Comparison of ENCODE assay signal across 23 mouse cellular contexts in the genomic region with DNA sequence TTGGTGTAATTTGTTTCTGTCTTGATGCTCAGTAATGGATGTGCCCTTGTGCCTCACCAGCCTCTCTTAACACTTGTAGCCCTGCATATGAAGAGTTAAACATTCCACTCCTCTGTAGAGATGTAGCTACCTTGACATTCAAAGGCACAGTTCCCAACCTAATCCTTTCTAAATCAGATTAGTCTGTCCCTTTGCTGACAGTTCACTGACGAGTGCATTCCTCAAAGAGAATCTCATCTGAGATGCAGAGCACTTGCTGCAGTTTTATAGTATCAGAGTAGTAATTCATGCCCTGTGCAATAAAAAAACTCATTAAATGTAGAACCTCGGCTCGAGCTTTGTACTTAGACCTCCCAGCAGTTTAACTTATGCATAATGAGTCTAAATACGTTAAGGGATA.
A peak's percentile ranks its signal among the peaks of the same experiment; 100 is the strongest.
DNase-seq lines count a peak whose midpoint lies in the region; ATAC-seq lines count a peak whose summit lies in the region.
"Had no signal": no experiment of that assay in that cellular context is flagged by ENCODE, and none has a peak within 500 bp of the region (broad histone marks: within the 10 kb centered on the region; RNA-seq: fewer than 3 reads in every experiment).

No protein-coding gene starts in this region.

- 0 out of 2 replicates have a peak, but pooled peaks have one; percentile 48 for ATAC-seq in hindbrain, embryonic 16.5 days
- no peak for ATAC-seq in hindbrain, embryonic 11.5 days (ENCODE audit: low FRiP score)
- peak; percentile 61; the same call in 1 of the 2 replicates for ATAC-seq in neural tube, embryonic 12.5 days (ENCODE audit: low FRiP score, low read depth)

- DNase-seq in embryo, embryonic 10.5 days (ENCODE audit: low spot score), result peak; percentile 32
- DNase-seq in embryo, embryonic 10 days (ENCODE audit: low spot score), result no peak
- DNase-seq in hindbrain, embryonic 11.5 days (ENCODE audit: low spot score), result no peak
- DNase-seq in R1 (ENCODE audit: low read depth, low spot score), result peak; percentile 30
- no peak for DNase-seq in thymus, postnatal 14 days
- DNase-seq in heart, adult 18-20 months, result no peak
- DNase-seq: adrenal gland, postnatal 10 days; cerebellum, adult 18-20 months; cerebellum, postnatal 25 days; gastrocnemius, postnatal 10 days; heart, postnatal 14 days; kidney, adult 18-20 months; kidney, postnatal 36 days; thymus, adult 2 months had no signal

- no peak overlapping the region for H3K27ac ChIP-seq in hindbrain, embryonic 16.5 days (ENCODE audit: low read depth, low read length)
- no peak overlapping the region for H3K27ac ChIP-seq in hindbrain, embryonic 11.5 days (ENCODE audit: low read depth, low read length)
- H3K27ac ChIP-seq in neural tube, embryonic 12.5 days, result no peak overlapping the region
- H3K27ac ChIP-seq: forebrain, embryonic 12.5 days; hindbrain, embryonic 12.5 days; limb, embryonic 13.5 days; lung, embryonic 15.5 days had no signal

- no peak overlapping the region for H3K4me2 ChIP-seq in hindbrain, embryonic 16.5 days (ENCODE audit: low read length)
- no peak overlapping the region for H3K4me2 ChIP-seq in hindbrain, embryonic 11.5 days (replicated peaks; ENCODE audit: low read depth, low read length)
- no peak overlapping the region for H3K4me2 ChIP-seq in neural tube, embryonic 12.5 days (replicated peaks)
- H3K4me2 ChIP-seq: forebrain, embryonic 12.5 days; hindbrain, embryonic 12.5 days; limb, embryonic 13.5 days; liver, embryonic 11.5 days; lung, embryonic 15.5 days had no signal

- no peaks in the 10 kb centered on the region for H3K27me3 ChIP-seq in hindbrain, embryonic 16.5 days (replicated peaks; ENCODE audit: control insufficient read depth, insufficient read depth, low read length)
- no peaks in the 10 kb centered on the region for H3K27me3 ChIP-seq in hindbrain, embryonic 11.5 days (ENCODE audit: control insufficient read depth, insufficient read depth, low read length)
- 0 out of 2 replicates have a peak, but pooled peaks cover 3% of the 10 kb centered on the region for H3K27me3 ChIP-seq in neural tube, embryonic 12.5 days (replicated peaks)
- H3K27me3 ChIP-seq: CH12.LX; hindbrain, embryonic 12.5 days; lung, embryonic 15.5 days had no signal

- no peaks in the 10 kb centered on the region for H3K9me3 ChIP-seq in hindbrain, embryonic 16.5 days (ENCODE audit: control insufficient read depth, low read length)
- no peaks in the 10 kb centered on the region for H3K9me3 ChIP-seq in hindbrain, embryonic 11.5 days (ENCODE audit: control insufficient read depth, low read length)
- H3K9me3 ChIP-seq in neural tube, embryonic 12.5 days, result no peaks in the 10 kb centered on the region
- H3K9me3 ChIP-seq: forebrain, embryonic 12.5 days; hindbrain, embryonic 12.5 days; limb, embryonic 13.5 days; lung, embryonic 15.5 days had no signal

- H3K4me3 ChIP-seq in hindbrain, embryonic 16.5 days (ENCODE audit: low read length), result no peak overlapping the region
- H3K4me3 ChIP-seq in hindbrain, embryonic 11.5 days (ENCODE audit: low read depth, low read length), result no peak overlapping the region
- no peak overlapping the region for H3K4me3 ChIP-seq in neural tube, embryonic 12.5 days
- H3K4me3 ChIP-seq: erythroblast, embryonic 14.5 days; forebrain, embryonic 12.5 days; hindbrain, embryonic 12.5 days; limb, embryonic 13.5 days; lung, embryonic 15.5 days had no signal

- H3K4me1 ChIP-seq in hindbrain, embryonic 16.5 days (ENCODE audit: control insufficient read depth, insufficient read depth, low read depth, low read length), result no peaks in the 10 kb centered on the region
- 0 out of 2 replicates have a peak, but pooled peaks cover 2% of the 10 kb centered on the region for H3K4me1 ChIP-seq in hindbrain, embryonic 11.5 days (replicated peaks; ENCODE audit: control insufficient read depth, insufficient read depth, low read length)
- H3K4me1 ChIP-seq in neural tube, embryonic 12.5 days, result peaks cover 7% of the 10 kb centered on the region; the same call in 1 of the 2 replicates
- H3K4me1 ChIP-seq: hindbrain, embryonic 12.5 days; lung, embryonic 15.5 days had no signal

- H3K9ac ChIP-seq in hindbrain, embryonic 16.5 days (ENCODE audit: low read depth, low read length), result no peak overlapping the region
- H3K9ac ChIP-seq in hindbrain, embryonic 11.5 days (ENCODE audit: low read depth, low read length), result no peak overlapping the region
- H3K9ac ChIP-seq in neural tube, embryonic 12.5 days, result no peak overlapping the region
- H3K9ac ChIP-seq: forebrain, embryonic 12.5 days; hindbrain, embryonic 12.5 days; limb, embryonic 13.5 days; lung, embryonic 15.5 days had no signal

- WGBS in hindbrain, embryonic 16.5 days, result 34% methylated on average over 4 of the region's 4 CpGs
- WGBS in hindbrain, embryonic 11.5 days, result 49% methylated on average over 4 of the region's 4 CpGs
- 23% methylated on average over 4 of the region's 4 CpGs for WGBS in neural tube, embryonic 12.5 days

- H3K36me3 ChIP-seq in hindbrain, embryonic 16.5 days (ENCODE audit: control insufficient read depth, insufficient read depth, low read length), result no peaks in the 10 kb centered on the region
- H3K36me3 ChIP-seq in hindbrain, embryonic 11.5 days (ENCODE audit: control insufficient read depth, insufficient read depth, low read length), result no peaks in the 10 kb centered on the region
- H3K36me3 ChIP-seq in neural tube, embryonic 12.5 days, result no peaks in the 10 kb centered on the region
- H3K36me3 ChIP-seq: forebrain, embryonic 12.5 days; hindbrain, embryonic 12.5 days; limb, embryonic 13.5 days; lung, embryonic 15.5 days had no signal

Comparison
In these comparisons a context has a peak if more than half of its experiments do, and no peak if none do; other contexts are left out.
1. DNase-seq: peak in embryo, embryonic 10.5 days (single experiment) and R1 (single experiment); none in embryo, embryonic 10 days (single experiment), hindbrain, embryonic 11.5 days (single experiment), thymus, postnatal 14 days (single experiment) and heart, adult 18-20 months (0 of 2).